Mouse (Mus musculus) limb, embryonic 14.5 days (tissue): ENCODE measurements at regions not wholly inside any gene's neighbourhood (a gene's known extent, or its start where the extent isn't known, plus 50 kb on each side); places are given as distances from the start of the nearest gene placed in this dataset.

Experiments used
- ATAC-seq: fragments of 200-750 bp; cut with Nextera tagmentation; 2 replicates; pipeline ENCODE4 v1.8.0; 2017; ENCODE audit warnings: low read depth, moderate number of reproducible peaks, moderate TSS enrichment; ENCODE audit not compliant: low FRiP score
- DNase-seq: peaks from one replicate; pipeline ENCODE4 v3.0.0-alpha.2; 2015; ENCODE audit warnings: low spot score
- H3K27ac ChIP-seq: fragments of 300-500 bp; sonication (generic); replicated peaks from 2 replicates; pipeline ENCODE4 v1.5.1; 2014; ENCODE audit warnings: low read depth, mild to moderate bottlenecking, low read length, moderate library complexity, mixed read lengths
- H3K27me3 ChIP-seq: fragments of 300-500 bp; sonication (generic); 2 replicates; pipeline ENCODE4 v1.6.1; 2014; ENCODE audit warnings: low read length, mixed read lengths; ENCODE audit not compliant: control insufficient read depth, insufficient read depth
- H3K36me3 ChIP-seq: fragments of 300-500 bp; sonication (generic); 2 replicates; pipeline ENCODE4 v1.6.1; 2014; ENCODE audit warnings: mild to moderate bottlenecking, low read length, moderate library complexity, mixed read lengths; ENCODE audit not compliant: control insufficient read depth, insufficient read depth
- H3K4me1 ChIP-seq: fragments of 300-500 bp; sonication (generic); 2 replicates; pipeline ENCODE4 v1.6.1; 2014; ENCODE audit warnings: antibody characterized with exemption, low read length, mixed read lengths; ENCODE audit not compliant: control insufficient read depth, insufficient read depth
- H3K4me2 ChIP-seq: fragments of 300-500 bp; sonication (generic); replicated peaks from 2 replicates; pipeline ENCODE4 v1.6.1; 2014; ENCODE audit warnings: low read depth, mild to moderate bottlenecking, low read length, moderate library complexity; ENCODE audit not compliant: severe bottlenecking
- H3K4me3 ChIP-seq: fragments of 300-500 bp; sonication (generic); replicated peaks from 2 replicates; pipeline ENCODE4 v1.5.1; 2014; ENCODE audit warnings: low read length
- H3K9ac ChIP-seq: fragments of 300-500 bp; sonication (generic); 2 replicates; pipeline ENCODE4 v1.6.1; 2014; ENCODE audit warnings: mild to moderate bottlenecking, low read depth, low read length, moderate library complexity; ENCODE audit not compliant: severe bottlenecking
- H3K9me3 ChIP-seq: fragments of 300-500 bp; sonication (generic); 2 replicates; pipeline ENCODE4 v1.6.1; 2016; ENCODE audit warnings: low read length; ENCODE audit not compliant: control insufficient read depth
- POLR2A ChIP-seq: fragments of 200-500 bp; IDR thresholded peaks from 2 replicates; pipeline ENCODE4 v1.8.0; 2012; ENCODE audit warnings: inconsistent platforms, mild to moderate bottlenecking, moderate library complexity, borderline replicate concordance; ENCODE audit not compliant: insufficient read depth, insufficient read length; ENCODE audit errors: extremely low read depth
- WGBS: fragments of 180-500 bp; shearing (Covaris S2); extraction: QIAGEN DNeasy Blood & Tissue Kit; methylation state at CpG from one replicate; pipeline ENCODE4 v1.1.7; 2014; 5-methylcytosine and 5-hydroxymethylcytosine counted together

- no peak for DNase-seq
- WGBS: 81% methylated on average over 3 of the region's 3 CpGs
- Histone ChIP-seq H3K4me3 (no peak overlapping the region), H3K27me3 (no peaks in the 10 kb centered on the region), H3K27ac (no peak overlapping the region), H3K4me1 (no peaks in the 10 kb centered on the region), H3K36me3 (no peaks in the 10 kb centered on the region), H3K4me2 (no peak overlapping the region), H3K9ac (no peak overlapping the region), H3K9me3 (no peaks in the 10 kb centered on the region)
- no peak for ATAC-seq
- TF ChIP-seq POLR2A: no peak
Observed at GRCm38 (mm10) chr4:55280706-55281105, 69.1 kb upstream of the Rad23b start.

GRCm38 (mm10) chr4:55281486-55282096 is 68.3 kb upstream of the Rad23b start:
- Histone ChIP-seq H3K9me3 (no peaks in the 10 kb centered on the region), H3K4me3 (no peak overlapping the region), H3K27me3 (no peaks in the 10 kb centered on the region), H3K27ac (no peak overlapping the region), H3K4me1 (no peaks in the 10 kb centered on the region), H3K4me2 (no peak overlapping the region), H3K9ac (no peak overlapping the region), H3K36me3 (no peaks in the 10 kb centered on the region)
- WGBS: 80% methylated on average over 14 of the region's 14 CpGs
- DNase-seq: no peak
- no peak for TF ChIP-seq POLR2A
- ATAC-seq: no peak

GRCm38 (mm10) chr4:55282474-55282873 is 67.4 kb upstream of the Rad23b start:
- Histone ChIP-seq H3K9ac (no peak overlapping the region), H3K4me2 (no peak overlapping the region), H3K4me3 (no peak overlapping the region), H3K27ac (no peak overlapping the region), H3K9me3 (no peaks in the 10 kb centered on the region), H3K27me3 (no peaks in the 10 kb centered on the region), H3K36me3 (no peaks in the 10 kb centered on the region), H3K4me1 (no peaks in the 10 kb centered on the region)
- no peak for TF ChIP-seq POLR2A
- DNase-seq (no peak), ATAC-seq (no peak)
- 86% methylated on average over 4 of the region's 4 CpGs for WGBS

GRCm38 (mm10) chr4:55284722-55285225 is 65.1 kb upstream of the Rad23b start:
- no peak for TF ChIP-seq POLR2A
- H3K27me3 ChIP-seq: no peaks in the 10 kb centered on the region
- H3K9ac ChIP-seq: no peak overlapping the region
- no peak overlapping the region for H3K4me3 ChIP-seq
- 62% methylated on average over 3 of the region's 3 CpGs for WGBS
- no peaks in the 10 kb centered on the region for H3K4me1 ChIP-seq
- DNase-seq (peak; percentile 38), ATAC-seq (no peak)
- no peak overlapping the region for H3K27ac ChIP-seq
- no peak overlapping the region for H3K4me2 ChIP-seq
- no peaks in the 10 kb centered on the region for H3K36me3 ChIP-seq
- H3K9me3 ChIP-seq: no peaks in the 10 kb centered on the region

- Histone ChIP-seq H3K4me3 (no peak overlapping the region), H3K4me1 (no peaks in the 10 kb centered on the region), H3K27me3 (no peaks in the 10 kb centered on the region), H3K9me3 (no peaks in the 10 kb centered on the region), H3K36me3 (no peaks in the 10 kb centered on the region), H3K27ac (no peak overlapping the region), H3K9ac (no peak overlapping the region), H3K4me2 (no peak overlapping the region)
- WGBS: 30% methylated on average over 5 of the region's 5 CpGs
- DNase-seq: no peak
- no peak for TF ChIP-seq POLR2A
- ATAC-seq: no peak
Observed at GRCm38 (mm10) chr4:55285641-55286040, 64.2 kb upstream of the Rad23b start.

GRCm38 (mm10) chr4:55288456-55288855 is 61.4 kb upstream of the Rad23b start:
- no peak for TF ChIP-seq POLR2A
- no peaks in the 10 kb centered on the region for H3K9me3 ChIP-seq
- WGBS: 78% methylated on average over 6 of the region's 6 CpGs
- no peak overlapping the region for H3K9ac ChIP-seq
- H3K27me3 ChIP-seq: no peaks in the 10 kb centered on the region
- ATAC-seq (no peak), DNase-seq (no peak)
- peaks cover 3% of the 10 kb centered on the region; the same call in 1 of the 2 replicates for H3K4me1 ChIP-seq
- H3K27ac ChIP-seq: no peak overlapping the region
- no peak overlapping the region for H3K4me3 ChIP-seq
- H3K4me2 ChIP-seq: no peak overlapping the region
- no peaks in the 10 kb centered on the region for H3K36me3 ChIP-seq
